Mouse (Mus musculus) kidney, postnatal 0 days (tissue): ENCODE results near the gene Oxsr1. TPM values are rescaled to one million over a fixed set of nuclear protein-coding genes. Genes with fewer than 3 reads are reported as not detected.

Experiments used
- ATAC-seq: fragments of 200-750 bp; cut with Nextera tagmentation; replicated peaks from 2 replicates; pipeline ENCODE4 v1.8.0; 2017; ENCODE audit warnings: low read depth, moderate number of reproducible peaks, moderate TSS enrichment, moderate library complexity; ENCODE audit not compliant: low FRiP score
- DNase-seq: peaks from one replicate; pipeline ENCODE4 v3.0.0-alpha.2; 2016; ENCODE audit warnings: low spot score
- H3K27ac ChIP-seq: fragments of 300-500 bp; sonication (generic); 2 replicates; pipeline ENCODE4 v1.5.1; 2014; ENCODE audit warnings: mild to moderate bottlenecking
- H3K27me3 ChIP-seq: fragments of 300-500 bp; sonication (generic); 2 replicates; pipeline ENCODE4 v1.6.1; 2014; ENCODE audit warnings: low read length, mixed read lengths; ENCODE audit not compliant: insufficient read depth
- H3K36me3 ChIP-seq: fragments of 300-500 bp; sonication (generic); 2 replicates; pipeline ENCODE4 v1.6.1; 2014; ENCODE audit warnings: low read length, mixed read lengths; ENCODE audit not compliant: insufficient read depth
- H3K4me1 ChIP-seq: fragments of 300-500 bp; sonication (generic); replicated peaks from 2 replicates; pipeline ENCODE4 v1.6.1; 2014; ENCODE audit warnings: antibody characterized with exemption, low read length, mixed read lengths; ENCODE audit not compliant: insufficient read depth
- H3K4me2 ChIP-seq: fragments of 300-500 bp; sonication (generic); 2 replicates; pipeline ENCODE4 v1.6.1; 2014; ENCODE audit warnings: mild to moderate bottlenecking, low read length, moderate library complexity, mixed read lengths
- H3K4me3 ChIP-seq: fragments of 300-500 bp; sonication (generic); replicated peaks from 2 replicates; pipeline ENCODE4 v1.5.1; 2014; ENCODE audit warnings: low read depth, low read length
- H3K9ac ChIP-seq: fragments of 300-500 bp; sonication (generic); 2 replicates; pipeline ENCODE4 v1.6.1; 2014; ENCODE audit warnings: low read depth, low read length
- H3K9me3 ChIP-seq: fragments of 300-500 bp; sonication (generic); replicated peaks from 2 replicates; pipeline ENCODE4 v1.6.1; 2016; ENCODE audit warnings: low read length, inconsistent platforms, mixed read lengths
- CTCF ChIP-seq: IDR thresholded peaks from 2 replicates; pipeline ENCODE4 v1.5.1; 2016; ENCODE audit warnings: antibody characterized with exemption, low read depth, mild to moderate bottlenecking, moderate library complexity
- WGBS: fragments of 180-500 bp; shearing (Covaris S2); extraction: QIAGEN DNeasy Blood & Tissue Kit; methylation state at CpG from one replicate; pipeline ENCODE4 v1.1.7; 2014; 5-methylcytosine and 5-hydroxymethylcytosine counted together
- polyA plus RNA-seq: library from polyadenylated mRNA; unstranded; fragments of >200 nt; fragmentation: Nextera tagmentation; extraction: Ambion mirVana; gene quantifications from 2 replicates; pipeline ENCODE4 v1.2.1, GENCODE M21; 2015

Oxsr1 gene
- polyA plus RNA-seq, 1 experiment from 2014 or later: 11.0 TPM

DNA sequence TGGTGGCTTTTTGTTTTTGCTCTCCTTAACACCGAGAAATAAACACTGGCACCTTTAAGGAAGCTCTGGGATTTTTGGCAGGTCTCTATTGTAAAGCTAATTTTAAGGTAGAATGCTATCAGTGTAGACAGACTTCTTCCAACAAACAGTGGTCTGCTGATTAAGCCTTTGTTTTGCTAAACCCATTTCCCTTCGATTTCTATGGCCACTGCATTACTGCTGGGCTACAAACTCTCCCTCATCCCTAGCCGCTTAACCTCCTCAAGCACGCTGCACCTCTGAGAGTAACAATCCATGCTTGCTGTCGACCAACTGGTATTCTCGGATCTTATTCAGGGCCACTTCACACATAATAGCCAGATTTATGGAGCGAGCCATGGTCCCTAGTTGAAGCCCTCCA is 1.3 kb downstream of the Oxsr1 start:
- WGBS: 11% methylated on average over 7 of the region's 7 CpGs
- DNase-seq: peak; percentile 21

DNA sequence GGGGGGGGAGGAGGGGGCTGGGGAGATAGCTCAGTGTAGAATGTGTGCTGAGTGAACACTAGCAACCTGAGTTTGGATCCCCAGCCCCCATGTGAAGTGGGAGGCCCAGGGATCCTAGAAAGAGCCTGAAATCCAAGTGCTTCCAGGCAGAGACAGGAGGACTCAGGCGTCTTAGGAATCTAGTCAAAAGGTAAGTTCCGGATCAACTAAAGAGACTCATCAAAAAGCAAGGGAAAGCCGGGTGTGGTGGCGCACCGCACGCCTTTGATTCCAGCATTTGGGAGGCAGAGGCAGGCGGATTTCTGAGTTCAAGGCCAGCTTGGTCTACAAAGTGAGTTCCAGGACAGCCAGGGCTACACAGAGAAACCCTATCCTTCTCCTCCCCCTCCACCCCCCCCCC is 1.8 kb downstream of the Oxsr1 start:
- no peak overlapping the region for H3K27ac ChIP-seq
- no peaks in the 10 kb centered on the region for H3K36me3 ChIP-seq
- no peak overlapping the region for H3K9ac ChIP-seq
- no peak for TF ChIP-seq CTCF
- no peaks in the 10 kb centered on the region for H3K9me3 ChIP-seq
- WGBS: 78% methylated on average over 7 of the region's 7 CpGs
- H3K27me3 ChIP-seq: no peaks in the 10 kb centered on the region
- no peak for ATAC-seq
- H3K4me3 ChIP-seq: no peak overlapping the region
- no peak for DNase-seq
- H3K4me2 ChIP-seq: peak overlapping the region; percentile 85; the same call in 1 of the 2 replicates
- no peaks in the 10 kb centered on the region; the same call in 1 of the 2 replicates for H3K4me1 ChIP-seq

More for the DNA sequence above, 1.3 kb downstream of the Oxsr1 start:
- peak overlapping the region; percentile 85 for H3K4me2 ChIP-seq
- no peak for TF ChIP-seq CTCF
- no peaks in the 10 kb centered on the region; the same call in 1 of the 2 replicates for H3K4me1 ChIP-seq
- H3K4me3 ChIP-seq: peak overlapping the region; percentile 75
- H3K36me3 ChIP-seq: no peaks in the 10 kb centered on the region
- no peaks in the 10 kb centered on the region for H3K27me3 ChIP-seq
- peak overlapping the region; percentile 75; the same call in 1 of the 2 replicates for H3K9ac ChIP-seq
- H3K27ac ChIP-seq: no peak overlapping the region
- no peaks in the 10 kb centered on the region for H3K9me3 ChIP-seq
- ATAC-seq: no peak

GRCm38 (mm10) chr9:119318891-119319290 is 3.3 kb downstream of the Oxsr1 start:
- TF ChIP-seq CTCF: no peak
- H3K36me3 ChIP-seq: no peaks in the 10 kb centered on the region
- no peaks in the 10 kb centered on the region for H3K27me3 ChIP-seq
- H3K4me3 ChIP-seq: no peak overlapping the region
- no peak for DNase-seq
- H3K9ac ChIP-seq: no peak overlapping the region
- 86% methylated on average over 1 of the region's 1 CpGs for WGBS
- H3K9me3 ChIP-seq: no peaks in the 10 kb centered on the region
- no peak overlapping the region for H3K27ac ChIP-seq
- no peak for ATAC-seq
- no peak overlapping the region for H3K4me2 ChIP-seq
- H3K4me1 ChIP-seq: no peaks in the 10 kb centered on the region; the same call in 1 of the 2 replicates

DNA sequence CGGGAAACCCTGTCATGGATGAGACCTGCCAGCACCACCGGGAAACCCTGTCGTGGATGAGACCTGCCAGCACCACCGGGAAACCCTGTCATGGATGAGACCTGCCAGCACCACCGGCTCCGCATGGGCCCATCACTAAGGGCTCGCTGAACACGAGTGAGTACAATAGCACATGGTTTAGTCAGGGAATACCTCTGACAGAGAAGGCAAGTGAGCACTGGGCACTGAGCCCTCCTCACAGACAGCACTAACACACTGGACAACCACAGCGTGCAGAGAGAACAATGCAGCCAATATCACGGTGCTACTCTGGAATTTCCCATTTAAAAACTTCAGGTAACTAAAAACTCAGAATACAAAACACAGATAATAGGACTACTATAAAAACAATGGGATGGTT is 9.1 kb downstream of the Oxsr1 start:
- H3K36me3 ChIP-seq: no peaks in the 10 kb centered on the region
- no peak overlapping the region for H3K9ac ChIP-seq
- H3K4me3 ChIP-seq: no peak overlapping the region
- TF ChIP-seq CTCF: no peak
- H3K27me3 ChIP-seq: no peaks in the 10 kb centered on the region
- no peak overlapping the region for H3K27ac ChIP-seq
- no peak for ATAC-seq
- 86% methylated on average over 10 of the region's 10 CpGs for WGBS
- no peak for DNase-seq
- H3K4me1 ChIP-seq: no peaks in the 10 kb centered on the region
- no peaks in the 10 kb centered on the region for H3K9me3 ChIP-seq
- no peak overlapping the region for H3K4me2 ChIP-seq

DNA sequence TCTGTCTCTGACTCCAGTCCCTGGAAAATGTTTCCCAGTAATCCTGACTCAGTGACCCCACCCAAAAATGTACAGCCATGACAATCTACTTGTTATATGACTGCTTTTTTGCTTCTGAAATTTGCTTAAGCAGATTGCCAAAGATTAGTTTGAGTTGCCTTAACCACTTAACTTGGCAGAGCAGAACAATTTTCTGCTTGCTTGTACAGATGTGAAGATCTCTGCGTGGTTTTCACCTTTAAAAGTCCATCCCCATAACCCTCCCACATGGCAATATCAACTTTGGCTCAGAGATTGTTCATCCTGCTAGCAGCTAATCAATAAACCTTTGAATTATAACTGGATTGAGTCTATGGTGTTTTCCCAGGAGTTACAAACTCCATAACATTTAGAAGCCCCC is 13.2 kb downstream of the Oxsr1 start:
- ATAC-seq (no peak), DNase-seq (no peak)
- H3K4me1 ChIP-seq: no peaks in the 10 kb centered on the region
- H3K27ac ChIP-seq: no peak overlapping the region
- 78% methylated on average over 1 of the region's 1 CpGs for WGBS
- no peak for TF ChIP-seq CTCF
- H3K9ac ChIP-seq: no peak overlapping the region
- no peak overlapping the region for H3K4me2 ChIP-seq
- H3K9me3 ChIP-seq: no peaks in the 10 kb centered on the region
- H3K4me3 ChIP-seq: no peak overlapping the region
- H3K27me3 ChIP-seq: no peaks in the 10 kb centered on the region
- no peaks in the 10 kb centered on the region for H3K36me3 ChIP-seq

GRCm38 (mm10) chr9:119305863-119306262 is 16.4 kb downstream of the Oxsr1 start:
- no peak for ATAC-seq
- no peaks in the 10 kb centered on the region for H3K27me3 ChIP-seq
- H3K9me3 ChIP-seq: no peaks in the 10 kb centered on the region
- no peak for TF ChIP-seq CTCF
- no peak overlapping the region for H3K4me2 ChIP-seq
- H3K36me3 ChIP-seq: peaks cover 13% of the 10 kb centered on the region; the same call in 1 of the 2 replicates
- H3K4me1 ChIP-seq: no peaks in the 10 kb centered on the region
- WGBS: 90% methylated on average over 7 of the region's 7 CpGs
- no peak overlapping the region for H3K27ac ChIP-seq
- no peak for DNase-seq
- no peak overlapping the region for H3K4me3 ChIP-seq
- H3K9ac ChIP-seq: no peak overlapping the region

GRCm38 (mm10) chr9:119298563-119298962 is 23.7 kb downstream of the Oxsr1 start:
- no peak for TF ChIP-seq CTCF
- no peaks in the 10 kb centered on the region for H3K9me3 ChIP-seq
- H3K36me3 ChIP-seq: peaks cover 13% of the 10 kb centered on the region; the same call in 1 of the 2 replicates
- no peak overlapping the region for H3K9ac ChIP-seq
- WGBS: 70% methylated on average over 3 of the region's 3 CpGs
- no peak for ATAC-seq
- no peaks in the 10 kb centered on the region for H3K27me3 ChIP-seq
- DNase-seq: no peak
- H3K4me3 ChIP-seq: no peak overlapping the region
- no peaks in the 10 kb centered on the region for H3K4me1 ChIP-seq
- H3K4me2 ChIP-seq: no peak overlapping the region
- no peak overlapping the region for H3K27ac ChIP-seq
